In the genomic region with DNA sequence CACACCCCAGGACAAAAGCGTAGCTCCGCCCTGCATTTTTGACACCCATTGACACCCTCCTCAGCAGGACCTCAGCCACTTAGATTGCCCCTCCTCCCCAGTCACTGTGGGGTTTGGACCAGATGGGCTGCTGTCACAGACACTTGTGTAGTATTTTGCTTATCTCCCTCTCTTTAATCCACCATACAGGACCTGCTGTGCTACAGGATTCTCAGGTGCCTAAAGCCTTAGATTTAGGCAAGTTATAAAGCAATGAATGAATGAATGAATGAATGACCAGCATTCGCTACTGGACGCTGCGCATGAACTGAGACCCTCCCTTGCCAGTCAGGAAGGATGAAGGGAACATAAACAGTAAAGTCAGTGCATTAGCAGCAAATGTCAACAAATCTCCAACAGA, we compare ENCODE assay signal across 14 mouse cellular contexts. TPM values are rescaled to one million over a fixed set of nuclear protein-coding genes. Genes with fewer than 3 reads are reported as not detected.
DNase-seq lines count a peak whose midpoint lies in the region; ATAC-seq and TF ChIP-seq lines count a peak whose summit lies in the region.
"Had no signal": no experiment of that assay in that cellular context is flagged by ENCODE, and none has a peak within 500 bp of the region (broad histone marks: within the 10 kb centered on the region; RNA-seq: fewer than 3 reads in every experiment).

No protein-coding gene starts in this region.

- H3K4me3 ChIP-seq in hindbrain, embryonic 10.5 days = 0 out of 2 replicates have a peak overlapping the region, but pooled peaks have one; percentile 48
- no peak overlapping the region for H3K4me3 ChIP-seq in hindbrain, embryonic 13.5 days
- H3K4me3 ChIP-seq in intestine, postnatal 0 days (ENCODE audit: low read depth, low read length) = peak overlapping the region; percentile 40; the same call in 1 of the 2 replicates

- no peak for DNase-seq in hindbrain, embryonic 10.5 days (ENCODE audit: low spot score)
- DNase-seq in retina, postnatal 1 day = peak; percentile 19
- no peak for DNase-seq in retina, embryonic 14.5 days (ENCODE audit: low spot score)
- peak; percentile 44 for DNase-seq in thymus, postnatal 14 days
- DNase-seq in right cerebral cortex, postnatal 25 days = no peak
- DNase-seq in left cerebral cortex, adult 18-20 months (ENCODE audit: low spot score in 2 of 2) = no peak
- DNase-seq: cerebellum, adult 9-10 months; lung, postnatal 10 days had no signal

- H3K4me1 ChIP-seq in hindbrain, embryonic 10.5 days (replicated peaks) = peaks cover 42% of the 10 kb centered on the region
- H3K4me1 ChIP-seq in hindbrain, embryonic 13.5 days (replicated peaks) = peaks cover 39% of the 10 kb centered on the region
- H3K4me1 ChIP-seq in intestine, postnatal 0 days (replicated peaks; ENCODE audit: control insufficient read depth, insufficient read depth, low read length) = peaks cover 7% of the 10 kb centered on the region; the same call in 1 of the 2 replicates

- no peaks in the 10 kb centered on the region for H3K36me3 ChIP-seq in hindbrain, embryonic 10.5 days
- no peaks in the 10 kb centered on the region for H3K36me3 ChIP-seq in hindbrain, embryonic 13.5 days
- H3K36me3 ChIP-seq in intestine, postnatal 0 days (ENCODE audit: control insufficient read depth, insufficient read depth) = no peaks in the 10 kb centered on the region
- H3K36me3 ChIP-seq: embryonic facial prominence, embryonic 15.5 days; forebrain, embryonic 15.5 days had no signal

- TF ChIP-seq CTCF in intestine, postnatal 0 days (IDR thresholded peaks at IDR 0.05; ENCODE audit: low read depth) = no peak

- 8% methylated on average over 5 of the region's 5 CpGs for WGBS in hindbrain, embryonic 10.5 days
- WGBS in hindbrain, embryonic 13.5 days = 4% methylated on average over 5 of the region's 5 CpGs
- 4% methylated on average over 5 of the region's 5 CpGs for WGBS in intestine, postnatal 0 days

- no peak for ATAC-seq in hindbrain, embryonic 13.5 days (ENCODE audit: low FRiP score)
- ATAC-seq in intestine, postnatal 0 days = no peak
- ATAC-seq: CD4-positive, CD25-positive, alpha-beta regulatory T cell, adult 4 months had no signal

- no peak overlapping the region for H3K9ac ChIP-seq in hindbrain, embryonic 13.5 days
- no peak overlapping the region for H3K9ac ChIP-seq in intestine, postnatal 0 days (ENCODE audit: low read depth, low read length)
- H3K9ac ChIP-seq: embryonic facial prominence, embryonic 15.5 days; forebrain, embryonic 15.5 days had no signal

- H3K27ac ChIP-seq in hindbrain, embryonic 10.5 days = no peak overlapping the region
- no peak overlapping the region for H3K27ac ChIP-seq in hindbrain, embryonic 13.5 days
- no peak overlapping the region for H3K27ac ChIP-seq in intestine, postnatal 0 days (ENCODE audit: low read depth, low read length)
- H3K27ac ChIP-seq: embryonic facial prominence, embryonic 15.5 days; forebrain, embryonic 15.5 days had no signal

- H3K9me3 ChIP-seq in hindbrain, embryonic 10.5 days = no peaks in the 10 kb centered on the region
- no peaks in the 10 kb centered on the region for H3K9me3 ChIP-seq in hindbrain, embryonic 13.5 days
- H3K9me3 ChIP-seq in intestine, postnatal 0 days (ENCODE audit: control insufficient read depth) = no peaks in the 10 kb centered on the region
- H3K9me3 ChIP-seq: embryonic facial prominence, embryonic 15.5 days; forebrain, embryonic 15.5 days had no signal

- peaks cover 100% of the 10 kb centered on the region for H3K27me3 ChIP-seq in hindbrain, embryonic 10.5 days (ENCODE audit: insufficient read depth, poor library complexity, severe bottlenecking)
- H3K27me3 ChIP-seq in hindbrain, embryonic 13.5 days = peaks cover 94% of the 10 kb centered on the region
- H3K27me3 ChIP-seq in intestine, postnatal 0 days (replicated peaks; ENCODE audit: control insufficient read depth, insufficient read depth, low read length) = peaks cover 86% of the 10 kb centered on the region

- H3K4me2 ChIP-seq in hindbrain, embryonic 13.5 days = no peak overlapping the region
- H3K4me2 ChIP-seq in intestine, postnatal 0 days (replicated peaks; ENCODE audit: low read depth) = peak overlapping the region; percentile 65; the same call in 1 of the 2 replicates

RNA-seq across cellular contexts. Expression of gene Gfi1, which starts 5.3 kb away (rescaled TPM):
- polyA plus RNA-seq in hindbrain, embryonic 10.5 days (2016; fragmentation: Nextera tagmentation; extraction: Ambion mirVana) = 0.05 TPM in 1 of 2 replicates, not detected in the other
- polyA plus RNA-seq in hindbrain, embryonic 13.5 days (2015; fragmentation: Nextera tagmentation; extraction: Ambion mirVana) = not detected in 2 replicates
- polyA plus RNA-seq in intestine, postnatal 0 days (2015; fragmentation: Nextera tagmentation; extraction: Ambion mirVana) = 0.37 and 0.38 TPM in 2 replicates
- not detected for total RNA-seq in left cerebral cortex, adult 18-20 months (2021)
- total RNA-seq: left cerebral cortex, postnatal 14 days had no signal
- polyA plus RNA-seq: forebrain, embryonic 15.5 days had no signal

Comparison
In these comparisons a context has a peak if more than half of its experiments do, and no peak if none do; other contexts are left out.
1. DNase-seq: peak in retina, postnatal 1 day (single experiment) and thymus, postnatal 14 days (single experiment); none in hindbrain, embryonic 10.5 days (single experiment), retina, embryonic 14.5 days (single experiment), right cerebral cortex, postnatal 25 days (single experiment) and left cerebral cortex, adult 18-20 months (0 of 2).